Mouse (Mus musculus): ENCODE measurements around the gene Bgn.

DNA sequence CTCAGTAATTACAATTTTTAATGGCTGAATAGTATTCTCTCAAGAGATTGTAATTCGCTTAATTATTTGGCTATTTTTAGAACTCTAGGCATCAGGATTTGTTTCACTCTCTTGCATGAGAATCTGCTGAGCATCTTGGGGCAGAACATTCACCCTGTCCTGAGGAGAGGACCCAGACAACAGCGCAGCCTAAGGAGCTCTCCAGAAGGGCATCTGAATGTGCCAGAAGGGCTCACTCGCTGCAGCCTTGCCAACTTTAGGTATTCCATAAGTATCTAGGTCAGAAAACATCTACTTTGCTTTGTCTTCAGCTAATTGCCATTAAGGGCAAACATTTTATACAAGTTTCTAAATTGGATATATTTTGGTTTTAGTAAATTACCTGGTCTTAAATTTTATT is 25.8 kb downstream of the Bgn start:
- TF ChIP-seq POLR2A (IDR thresholded peaks at IDR 0.05; ENCODE audit: low read depth, low read length) = no peak
- TF ChIP-seq CTCF (IDR thresholded peaks at IDR 0.05; ENCODE audit: extremely low read depth, insufficient read depth, insufficient read length, insufficient replicate concordance) = no peak

Measured in spleen, adult 2 months (tissue).